Mouse (Mus musculus) lung, postnatal 14 days (tissue): ENCODE measurements around the gene Ehmt1.

ENCODE experiments used
- DNase-seq: peaks from one replicate; pipeline ENCODE4 v3.0.0; 2021

Gene Ehmt1

DNA sequence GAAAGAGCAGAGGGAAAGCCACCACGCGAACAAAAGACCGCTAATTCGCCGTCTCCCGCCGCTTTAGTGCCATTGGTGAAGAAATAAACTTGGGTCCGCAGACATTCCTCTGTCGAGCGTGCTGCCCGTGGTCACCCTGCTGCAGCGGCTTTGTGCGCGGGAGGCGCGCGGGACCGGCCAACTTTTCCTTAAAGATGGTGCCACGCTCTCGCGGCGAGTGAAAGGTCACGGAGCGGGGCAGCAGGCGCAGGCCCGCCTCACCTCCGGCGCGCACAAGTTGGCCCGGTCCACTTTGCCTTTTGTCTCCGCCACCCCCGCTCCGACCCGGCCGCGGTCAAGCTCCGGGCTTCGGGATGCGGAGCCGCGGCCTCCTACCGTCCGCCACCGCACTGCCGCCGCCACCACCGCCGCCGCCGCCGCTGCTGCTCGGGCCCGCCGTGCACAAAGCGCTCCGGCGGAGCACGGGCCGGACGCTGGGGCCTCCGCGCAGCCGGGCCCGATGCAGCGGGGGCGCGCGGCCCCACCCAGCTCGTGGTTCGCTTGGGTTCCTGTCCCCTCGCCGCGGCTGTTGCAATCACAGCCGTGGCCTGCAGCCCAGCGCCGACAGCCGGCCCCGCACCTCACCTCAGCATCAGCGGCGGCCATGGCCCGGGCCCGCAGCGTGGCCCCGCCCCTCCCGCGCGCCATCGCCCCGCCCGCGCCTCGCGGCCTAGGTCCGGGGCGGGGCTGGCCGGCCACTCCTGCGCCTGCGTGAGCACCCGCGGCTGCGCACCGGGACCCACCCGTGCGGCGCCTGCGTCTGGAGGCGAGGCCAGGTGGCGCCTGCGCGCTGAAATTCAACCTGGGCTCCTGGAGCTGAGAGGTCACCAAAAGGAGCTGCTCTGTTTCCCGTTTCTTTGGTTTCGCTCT, at the start of gene Ehmt1:
Gene Ehmt1 (minus strand): TSS at position 685 of the 909 bp plus-strand sequence.
- peak; percentile 95 for DNase-seq

DNA sequence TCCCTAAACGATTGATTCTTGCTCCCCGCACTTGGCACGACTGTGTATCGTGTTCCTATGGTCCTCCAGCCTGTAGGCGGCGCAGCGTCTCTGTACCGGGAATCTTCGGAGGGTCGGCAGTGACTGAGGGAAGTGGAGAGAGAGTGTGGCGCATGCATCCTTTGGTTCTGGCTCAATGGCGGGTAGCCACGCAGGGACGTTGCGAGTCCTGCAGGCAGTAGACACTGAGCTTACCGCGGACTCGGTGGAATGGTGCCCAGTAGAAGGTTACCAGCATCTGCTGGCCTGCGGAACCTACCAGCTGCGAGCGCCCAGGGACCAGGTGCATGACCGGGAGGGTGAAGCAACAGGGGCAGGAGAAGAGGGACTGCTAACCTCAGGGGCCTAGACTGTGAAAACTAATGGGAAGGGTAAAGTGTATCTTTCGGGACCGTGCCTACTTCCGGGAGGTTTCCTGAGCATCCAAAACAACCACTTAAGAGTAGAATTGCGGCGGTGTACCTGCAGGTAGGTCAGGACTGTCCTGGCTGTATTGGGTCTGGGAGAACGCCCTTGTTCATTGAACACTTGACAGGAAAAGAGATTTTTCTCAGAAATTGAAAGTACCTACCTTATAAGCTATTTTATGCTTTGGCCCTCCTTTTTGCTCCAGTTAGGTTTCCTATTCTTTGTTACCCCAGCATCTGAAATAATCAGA, 43.0 kb upstream of the Ehmt1 start, which contains the start of gene Dph7:
Gene Dph7 (plus strand): TSS at position 97 of the 697 bp plus-strand sequence.
- peak; percentile 87 for DNase-seq

DNA sequence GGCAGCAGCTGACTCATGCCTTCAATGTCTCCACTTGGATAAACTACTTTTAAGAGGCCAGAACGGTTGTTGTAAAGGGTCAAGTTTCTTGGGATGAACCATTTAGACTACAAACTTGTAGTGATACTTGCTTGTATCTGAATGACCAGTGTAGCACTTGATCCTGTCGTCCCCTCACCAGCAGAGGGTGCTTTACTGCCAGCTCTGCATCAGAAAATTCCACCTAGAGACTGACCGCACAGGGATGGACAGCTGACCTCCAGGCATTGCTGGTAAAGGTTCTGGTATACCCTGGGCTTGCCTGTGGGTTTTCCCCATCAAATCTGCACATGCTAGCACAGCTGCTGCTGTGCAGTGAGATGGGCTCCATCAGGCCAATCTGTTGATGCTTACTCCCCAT, 41.5 kb upstream of the Ehmt1 start:
- peak; percentile 42 for DNase-seq

DNA sequence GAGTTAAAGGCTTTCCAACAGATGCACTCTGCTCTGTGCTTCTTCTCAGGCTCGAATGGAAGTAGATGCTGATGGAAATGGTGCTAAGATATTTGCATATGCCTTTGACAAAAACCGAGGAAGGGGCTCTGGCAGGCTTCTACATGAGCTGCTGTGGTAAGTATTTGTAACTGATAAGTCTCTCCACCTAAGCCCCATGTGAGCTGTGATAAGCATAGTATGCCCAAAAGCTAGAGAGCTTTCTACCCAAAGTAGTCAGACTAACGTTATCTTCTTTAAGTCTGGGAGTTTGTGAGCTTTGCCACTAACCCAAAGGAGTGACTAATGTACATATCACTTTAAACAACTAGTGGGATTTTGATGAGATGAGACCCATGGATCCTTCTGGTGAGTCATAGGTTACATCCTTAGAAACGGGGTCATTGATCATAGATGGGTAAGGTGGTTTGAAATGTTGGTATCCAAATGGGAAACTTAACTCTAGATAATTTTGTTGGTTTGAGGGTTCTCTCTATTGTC, 33.2 kb upstream of the Ehmt1 start:
- DNase-seq = no peak

DNA sequence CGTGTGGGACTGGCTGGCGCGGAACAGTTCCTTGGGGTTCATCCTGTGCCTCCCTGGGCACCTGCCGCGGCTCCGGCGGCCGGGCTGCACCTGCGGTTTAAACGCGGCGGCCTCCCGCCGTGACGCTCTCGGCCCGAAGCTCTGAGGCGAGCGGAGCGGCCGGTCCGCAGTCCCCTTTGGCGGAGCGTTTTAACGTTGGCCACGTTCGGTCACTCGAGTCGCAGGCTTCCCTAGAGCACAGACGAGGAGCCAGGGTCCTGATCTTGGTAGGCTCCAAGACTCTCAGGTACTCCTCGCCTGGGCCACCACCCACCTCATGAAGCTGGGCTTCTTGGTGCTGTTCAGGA, 30.7 kb upstream of the Ehmt1 start:
- DNase-seq = no peak

DNA sequence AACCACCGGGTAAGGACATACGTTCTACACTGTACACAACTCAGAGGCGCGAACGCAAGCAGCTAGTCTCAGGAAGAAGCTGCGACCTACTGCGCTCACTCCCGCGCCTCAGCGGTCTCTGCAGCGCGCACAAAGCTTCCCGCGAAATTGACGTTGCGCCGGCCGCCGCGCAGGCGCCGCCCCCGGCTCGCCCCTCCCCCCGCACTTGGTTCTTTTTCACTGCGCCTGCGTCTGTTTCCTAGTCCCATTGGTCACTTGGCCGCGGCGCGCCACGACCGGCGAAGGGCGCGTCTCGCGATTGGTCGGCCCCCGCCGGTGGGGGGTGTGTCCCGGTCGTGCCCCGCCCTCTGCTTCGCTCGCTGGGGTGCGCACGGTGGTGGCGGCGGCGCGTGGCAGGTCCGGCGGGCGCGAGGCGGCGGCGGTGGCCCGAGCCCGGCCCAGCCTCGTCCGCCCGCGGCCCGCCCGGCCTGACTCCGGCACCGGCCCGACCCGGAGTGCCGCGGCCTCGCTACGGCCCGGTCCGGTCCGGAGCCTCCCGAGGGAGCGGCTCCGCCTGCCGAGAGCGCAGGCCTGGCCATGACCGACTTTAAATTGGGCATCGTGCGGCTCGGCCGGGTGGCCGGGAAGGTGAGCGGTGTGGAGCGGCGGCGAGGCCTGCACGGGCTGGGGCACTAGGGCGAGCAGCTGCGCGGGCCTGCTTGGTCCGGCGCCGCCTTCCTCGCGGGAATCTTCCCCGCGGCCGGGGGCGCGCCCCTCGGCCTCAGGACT, 30.2 kb upstream of the Ehmt1 start, which contains the start of gene Zmynd19:
Gene Zmynd19 (plus strand): TSS at position 372 of the 768 bp plus-strand sequence.
- DNase-seq = peak; percentile 99

DNA sequence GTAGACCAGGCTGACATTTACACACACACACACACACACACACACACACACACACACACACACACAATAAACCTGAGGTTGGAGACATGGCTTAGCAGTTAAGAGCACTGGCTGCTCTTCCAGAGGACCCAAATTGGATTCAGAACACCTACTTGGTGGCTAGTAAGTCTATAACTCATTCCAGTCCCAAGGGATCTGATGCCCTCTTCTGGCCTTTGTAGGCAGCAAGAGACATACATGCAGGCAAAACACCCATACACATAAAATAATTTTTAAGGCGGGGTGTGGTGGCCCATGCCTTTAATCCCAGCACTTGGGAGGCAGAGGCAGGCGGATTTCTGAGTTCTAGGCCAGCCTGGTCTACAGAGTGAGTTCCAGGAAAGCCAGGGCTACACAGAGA, 24.9 kb upstream of the Ehmt1 start:
- peak; percentile 55 for DNase-seq

DNA sequence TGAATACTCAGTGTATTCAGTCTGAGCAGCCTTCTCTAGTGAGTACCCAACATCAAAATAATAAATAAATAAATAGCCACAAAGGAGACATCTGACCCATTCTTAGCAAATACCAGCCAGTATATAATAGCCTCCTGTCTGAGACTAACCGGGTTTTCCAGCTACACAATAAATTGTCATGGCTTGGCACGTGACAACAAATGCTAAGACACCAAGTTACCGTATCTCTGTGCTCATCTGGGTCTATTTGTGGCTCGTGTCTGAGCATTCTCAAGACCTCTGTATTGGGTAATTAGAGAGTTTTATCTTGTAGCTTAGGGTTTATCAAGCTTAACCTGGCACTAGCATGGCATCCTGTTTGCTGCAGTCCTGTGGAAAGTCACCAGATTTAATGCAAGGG, 22.7 kb upstream of the Ehmt1 start:
- no peak for DNase-seq

DNA sequence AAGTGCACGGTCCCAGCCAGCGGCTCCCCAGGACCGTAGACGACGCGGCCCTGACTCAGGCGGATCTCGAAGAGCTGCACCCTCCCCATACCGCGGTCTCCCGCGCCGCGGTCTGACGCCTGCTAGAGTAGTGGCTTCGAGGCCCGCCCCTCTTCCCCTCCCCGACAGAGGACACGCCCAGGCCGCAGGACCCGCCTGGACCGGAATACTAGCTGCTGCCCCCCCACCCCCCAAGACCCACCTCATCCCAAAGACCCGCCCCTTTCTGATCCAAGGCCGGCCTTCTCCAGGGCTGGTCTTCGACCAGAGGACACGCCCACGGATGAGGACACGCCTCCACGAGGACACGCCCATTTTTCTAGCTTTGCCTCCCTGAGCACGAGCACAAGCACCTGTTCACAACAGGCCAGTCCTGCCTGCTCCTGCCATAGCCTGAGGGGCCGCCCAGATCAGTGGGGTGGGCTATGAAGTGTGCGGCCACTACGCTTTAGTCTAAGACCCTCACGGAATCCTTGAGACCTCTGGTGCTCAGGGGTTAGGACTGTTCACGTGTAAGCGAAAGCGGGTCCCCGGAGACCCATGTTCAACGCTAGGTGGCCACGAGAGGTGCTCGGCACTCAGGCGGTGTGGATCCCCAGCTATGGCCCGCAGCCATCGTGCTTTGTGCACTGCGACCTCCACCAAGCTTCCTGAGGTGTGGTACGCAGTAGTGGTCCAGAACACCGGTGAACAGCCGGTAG, 15.8 kb upstream of the Ehmt1 start, which contains the start of gene Arrdc1:
Gene Arrdc1 (minus strand): TSS at position 196 of the 740 bp plus-strand sequence.
- DNase-seq = peak; percentile 94

DNA sequence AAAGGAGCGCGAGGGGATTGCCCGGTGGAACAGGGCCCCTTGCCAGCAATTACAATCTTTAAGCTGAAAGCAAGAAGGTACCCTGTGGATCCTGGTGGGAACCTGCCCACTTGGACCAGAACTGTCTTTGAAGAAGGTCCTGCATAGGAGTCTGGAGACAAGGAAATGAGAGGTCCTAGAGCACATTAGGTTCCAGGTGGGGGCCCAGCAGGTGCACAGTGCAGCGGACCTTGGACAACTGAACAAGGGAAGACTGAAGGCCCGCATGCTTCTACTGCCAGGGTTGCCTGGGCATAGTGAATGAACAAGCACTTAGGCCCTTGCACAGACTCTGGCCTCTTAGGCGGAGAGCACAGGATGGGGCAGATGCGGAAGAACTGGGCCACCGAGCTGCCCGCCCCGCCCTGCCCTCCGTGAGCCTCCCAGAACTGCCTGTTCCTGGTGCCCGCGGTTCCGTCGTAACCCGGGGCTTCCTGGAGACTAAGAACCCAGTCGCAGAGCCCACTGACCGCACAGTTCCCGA, 15.1 kb upstream of the Ehmt1 start:
- no peak for DNase-seq

DNA sequence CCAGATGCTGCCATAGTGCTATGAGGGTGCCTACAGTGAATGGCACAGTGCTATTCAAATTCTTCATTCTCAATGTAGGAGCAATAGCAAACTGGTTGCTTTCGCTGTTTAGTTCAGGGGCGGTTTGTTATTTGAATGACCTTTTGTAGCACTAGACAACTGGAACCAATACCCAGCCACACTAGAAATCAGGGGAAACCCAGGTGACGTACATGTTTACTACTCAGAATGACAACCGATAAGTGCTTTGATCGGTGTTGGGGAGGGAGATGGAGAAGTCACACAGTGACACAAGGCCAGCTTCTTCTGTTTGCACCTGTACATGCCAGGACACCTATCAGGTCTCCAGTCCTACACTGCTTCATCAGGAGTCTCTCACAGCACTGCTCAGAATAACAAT, 10.2 kb upstream of the Ehmt1 start:
- no peak for DNase-seq

DNA sequence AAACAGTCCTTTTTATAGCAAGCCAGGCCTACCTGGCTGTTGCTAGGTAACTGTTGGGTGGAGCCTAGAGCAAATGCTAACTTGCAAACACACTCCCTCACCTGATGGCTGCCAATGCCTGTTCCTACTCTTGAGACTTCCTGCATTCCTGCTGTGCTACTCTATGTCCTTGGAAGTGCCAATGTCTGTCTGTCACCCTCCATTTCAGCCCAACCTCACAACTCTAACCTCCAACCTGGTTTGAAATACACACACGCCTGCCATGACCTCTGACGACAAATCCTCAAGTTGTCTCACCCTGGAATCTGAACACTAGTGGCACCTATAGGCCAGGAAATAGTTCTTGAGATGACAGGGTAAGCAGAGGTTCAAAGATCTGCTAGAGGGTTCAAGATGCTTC, 9.7 kb upstream of the Ehmt1 start:
- peak; percentile 42 for DNase-seq

DNA sequence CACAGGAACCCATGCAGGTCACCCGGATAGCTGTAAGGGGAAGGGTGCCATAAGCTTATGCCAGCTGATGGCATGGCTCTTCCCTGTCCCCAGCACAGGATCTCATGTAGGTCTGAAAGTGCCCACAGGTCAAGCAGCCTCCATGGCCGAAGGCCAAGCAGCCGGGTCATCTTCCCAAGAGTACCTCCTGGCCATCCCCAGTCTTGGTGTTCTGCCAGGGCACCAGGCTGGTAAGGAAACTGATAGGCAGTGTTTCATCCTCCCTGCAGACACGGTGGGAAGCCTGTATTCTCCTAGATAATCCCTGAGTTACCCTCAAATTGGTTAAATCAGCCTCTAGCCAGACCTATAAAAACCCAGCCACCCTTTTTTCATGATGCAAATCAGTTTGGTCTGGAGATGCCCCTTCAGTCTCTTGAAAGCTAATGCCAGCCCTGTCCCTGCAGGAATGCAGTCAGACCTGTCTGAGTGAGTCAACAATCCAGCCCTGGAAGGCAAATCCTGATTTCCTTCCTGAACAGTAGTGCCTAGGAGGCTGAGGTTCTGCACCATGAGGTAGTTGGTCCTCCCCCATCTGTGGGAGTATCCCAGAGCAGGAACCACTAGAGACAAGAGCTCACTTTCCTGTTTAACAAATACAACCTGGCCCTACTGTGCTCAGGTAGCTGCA, 8.5 kb upstream of the Ehmt1 start:
- peak; percentile 66 for DNase-seq

DNA sequence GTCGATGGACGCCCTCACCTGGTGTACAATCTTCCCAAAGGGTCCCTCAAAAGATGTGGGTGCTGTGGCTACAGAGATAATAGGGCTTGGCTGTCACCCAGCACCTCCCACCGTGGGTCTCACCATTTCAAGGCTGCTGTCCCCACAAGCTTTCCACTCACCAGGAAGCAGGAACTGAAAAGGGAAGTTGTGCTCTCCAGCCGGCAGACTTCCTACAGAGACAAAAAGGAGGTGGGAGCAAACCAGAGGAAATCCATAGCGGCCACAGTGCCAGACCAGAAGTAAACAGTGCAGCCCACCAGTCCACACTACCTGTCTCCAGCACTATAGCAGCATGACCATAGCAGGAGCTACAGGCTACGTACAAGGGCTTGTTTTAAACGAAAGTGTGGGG, 7.5 kb upstream of the Ehmt1 start:
- no peak for DNase-seq

DNA sequence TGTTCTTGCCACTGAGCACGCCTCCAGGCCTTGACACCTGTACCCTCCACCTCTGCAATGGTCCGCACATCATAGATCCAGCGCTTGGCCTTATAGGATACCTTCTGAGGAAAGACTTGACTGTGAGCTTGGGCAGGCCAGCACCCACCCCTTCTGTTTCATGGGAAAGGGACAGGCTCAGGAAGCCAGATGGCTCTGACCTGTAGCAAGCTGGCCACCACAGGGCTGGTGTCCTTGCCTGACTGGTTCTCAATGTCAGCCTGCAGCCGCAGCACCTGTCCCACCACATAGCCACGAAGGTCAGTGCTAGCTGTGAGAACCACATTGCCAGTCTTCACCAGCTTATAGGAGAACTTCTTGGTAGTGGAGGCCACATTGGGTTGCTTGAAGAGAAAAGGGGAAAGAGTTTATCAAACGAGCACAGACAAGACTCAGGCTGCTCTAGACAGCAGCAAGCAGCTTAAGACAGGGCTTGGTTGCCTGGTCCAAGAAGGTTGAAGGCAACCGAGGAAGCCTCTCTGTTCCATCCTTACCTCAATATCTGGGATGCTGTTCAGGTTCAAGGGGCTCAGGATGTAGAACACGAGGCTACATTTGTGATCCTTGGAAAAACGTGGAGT, 7.0 kb upstream of the Ehmt1 start:
- no peak for DNase-seq

DNA sequence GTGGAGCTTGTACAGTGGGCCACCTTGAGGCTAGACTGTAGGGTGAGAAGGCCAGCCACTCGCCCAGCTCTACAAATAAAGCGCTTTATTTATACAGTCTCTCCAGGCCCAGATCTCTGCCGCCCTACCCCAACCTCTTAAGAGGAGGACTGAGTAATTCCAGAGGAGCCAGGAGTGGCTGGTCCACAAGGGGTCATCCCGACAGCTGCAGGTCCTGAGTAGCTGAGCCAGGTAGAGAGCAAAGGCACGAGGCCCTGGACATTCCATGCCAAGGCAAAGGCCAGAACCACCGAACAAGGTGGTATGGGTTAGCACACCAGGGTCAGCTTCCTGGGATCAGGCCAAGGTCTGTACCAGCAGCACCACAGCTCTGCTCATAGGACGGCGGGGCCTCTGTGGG, 5.9 kb upstream of the Ehmt1 start:
- DNase-seq = no peak

DNA sequence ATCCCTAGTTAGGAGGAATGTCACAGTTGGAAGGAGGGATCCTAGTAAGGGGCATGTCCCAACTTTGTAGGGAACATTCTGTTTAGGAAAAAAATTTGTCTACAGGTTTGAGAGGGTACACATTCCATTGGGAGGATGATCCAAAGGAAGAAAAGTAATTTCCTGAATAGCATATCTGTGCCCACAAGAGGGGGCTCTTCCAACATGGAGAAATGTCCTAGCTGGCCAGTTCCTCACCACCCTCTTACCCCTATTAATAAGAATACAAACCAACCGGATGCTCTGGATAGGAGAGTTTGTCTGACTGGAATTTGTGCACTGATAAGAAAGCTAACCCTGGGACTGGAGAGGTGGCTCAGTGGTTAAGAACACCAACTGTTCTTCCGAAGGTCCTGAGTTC, 4.1 kb upstream of the Ehmt1 start:
- DNase-seq = peak; percentile 54

DNA sequence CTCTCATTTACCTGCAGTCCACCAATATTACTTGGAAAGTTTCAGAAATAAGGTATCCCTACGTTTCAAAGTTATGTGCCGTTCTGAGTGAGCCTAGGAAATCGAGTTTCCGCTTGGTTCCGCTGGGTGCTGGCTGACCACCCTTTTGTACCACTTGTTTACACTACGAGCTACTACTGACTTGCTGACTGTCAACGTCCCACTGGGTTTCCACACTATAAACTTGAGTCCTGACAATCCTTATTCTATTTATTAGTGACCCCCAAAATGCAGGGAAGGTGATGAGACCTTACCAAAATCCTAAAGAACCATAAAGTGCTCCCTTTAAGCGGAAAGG, 393 bp upstream of the Ehmt1 start:
- DNase-seq = no peak

DNA sequence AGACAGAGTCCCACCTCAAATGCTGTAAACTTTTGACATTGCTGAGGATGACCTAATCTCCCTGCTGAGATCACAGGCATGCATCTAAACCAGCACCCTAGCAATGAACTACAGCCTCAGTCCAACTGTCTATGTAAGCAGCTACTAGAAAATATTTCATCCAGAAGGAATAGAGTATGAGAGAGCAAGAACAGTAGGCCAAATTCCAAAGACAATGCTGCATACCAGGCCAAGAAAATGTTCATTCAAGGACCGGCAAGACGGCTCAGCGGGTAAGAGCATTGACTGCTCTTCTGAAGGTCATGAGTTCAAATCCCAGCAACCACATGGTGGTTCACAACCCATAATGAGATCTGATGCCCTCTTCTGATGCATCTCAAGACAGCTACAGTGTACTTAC, 4.7 kb downstream of the Ehmt1 start:
- DNase-seq = no peak

DNA sequence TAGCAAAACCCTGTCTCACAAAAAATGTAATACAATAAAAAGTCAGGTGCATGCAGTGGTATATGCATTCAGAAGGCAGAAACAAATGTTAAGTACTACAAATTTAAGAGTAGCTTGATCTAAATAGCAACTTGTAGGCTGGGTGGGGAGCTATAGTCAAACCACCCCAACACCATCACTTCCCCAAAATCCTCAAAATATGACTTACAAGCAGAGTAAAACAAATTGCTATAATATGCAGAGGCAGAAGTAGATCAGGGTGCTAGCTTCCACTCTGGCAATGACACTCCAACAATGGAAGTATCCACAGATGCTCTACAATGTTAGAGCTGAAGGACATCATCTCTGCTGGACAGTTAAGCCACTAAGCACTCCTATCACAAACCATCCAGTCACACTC, 6.8 kb downstream of the Ehmt1 start:
- no peak for DNase-seq

DNA sequence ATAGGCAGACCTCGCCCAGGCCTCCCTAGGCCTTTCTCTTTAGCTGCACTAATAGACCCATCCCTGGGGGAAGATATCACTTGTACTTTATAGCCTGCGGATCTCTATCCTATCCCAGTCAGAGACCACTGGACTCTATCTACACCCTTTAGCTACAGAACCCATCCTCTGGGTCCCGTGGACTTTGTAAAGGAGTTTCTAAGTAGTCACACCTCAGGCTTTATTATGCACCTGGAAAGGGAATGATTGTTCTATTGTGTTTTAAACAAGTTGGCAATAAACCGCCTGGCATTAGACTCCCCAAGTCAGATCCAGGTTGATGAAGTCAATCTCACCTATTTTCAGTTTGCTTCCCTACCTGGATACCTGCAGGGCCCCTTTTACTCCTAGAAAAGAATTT, 7.2 kb downstream of the Ehmt1 start:
- DNase-seq = no peak
